Mouse (Mus musculus): ENCODE results near the gene Bbs5. TPM values are rescaled to one million over a fixed set of nuclear protein-coding genes. Genes with fewer than 3 reads are reported as not detected.
A peak's percentile ranks its signal among the peaks of the same experiment; 100 is the strongest.

Bbs5 gene
- polyA plus RNA-seq, 1 experiment: 1.7 TPM

DNA sequence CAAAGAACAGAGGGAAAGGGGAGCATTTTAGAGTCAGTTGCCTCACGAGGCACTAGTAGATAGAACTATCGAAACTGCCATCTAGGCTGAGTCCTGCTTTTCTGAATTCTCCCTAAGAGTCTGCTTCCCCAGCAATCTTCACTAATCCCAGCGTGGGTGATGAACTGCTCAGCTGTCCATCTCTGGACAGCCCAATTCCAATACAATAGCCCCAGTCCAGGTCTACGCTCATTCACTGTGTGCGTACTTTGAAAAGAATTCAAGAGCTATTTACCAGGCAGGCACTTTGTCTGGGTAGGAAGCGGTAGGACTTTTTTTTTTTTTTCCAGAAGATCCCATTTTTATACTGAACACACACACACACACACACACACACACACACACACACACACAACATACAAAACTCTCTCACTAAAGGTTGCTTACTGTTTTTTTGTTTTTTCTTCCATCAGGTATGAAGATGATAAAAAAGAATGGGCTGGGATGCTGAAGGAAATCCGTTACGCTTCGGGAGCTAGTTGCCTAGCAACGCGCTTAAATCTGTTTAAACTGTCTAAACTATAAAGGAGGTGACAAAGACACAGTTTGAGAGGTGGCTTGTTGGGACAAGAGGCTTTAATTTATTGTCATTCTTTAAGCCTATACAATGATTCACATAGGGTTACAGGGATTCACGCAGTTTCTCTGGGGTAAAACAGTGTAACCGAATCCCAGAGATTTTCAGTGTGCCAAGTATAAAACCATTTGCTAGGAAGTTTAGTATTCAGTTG, 36.2 kb downstream of the Bbs5 start:
- H3K36me3 ChIP-seq (ENCODE audit: control insufficient read depth, insufficient read depth, low read length): no peaks in the 10 kb centered on the region; the same call in 1 of the 2 replicates
- H3K27me3 ChIP-seq (replicated peaks; ENCODE audit: control insufficient read depth, insufficient read depth, low read length): no peaks in the 10 kb centered on the region
- DNase-seq: no peak
- H3K4me3 ChIP-seq (ENCODE audit: insufficient read depth, low read depth, low read length): no peak overlapping the region
- H3K27ac ChIP-seq (ENCODE audit: insufficient read depth, low read depth, low read length): no peak overlapping the region
- 90% methylated on average over 13 of the region's 13 CpGs for WGBS
- TF ChIP-seq POLR2A (IDR thresholded peaks at IDR 0.05; ENCODE audit: low read depth, low read length) (no peak), CTCF (conservative IDR thresholded peaks at IDR 0.05; ENCODE audit: insufficient read depth, insufficient read length, low read depth, low read length) (no peak)
- H3K4me1 ChIP-seq (ENCODE audit: control insufficient read depth, insufficient read depth, low read length): no peaks in the 10 kb centered on the region

GRCm38 (mm10) chr2:69684488-69684887, 37.5 kb downstream of the Bbs5 start:
- TF ChIP-seq CTCF (conservative IDR thresholded peaks at IDR 0.05; ENCODE audit: insufficient read depth, insufficient read length, low read depth, low read length): no peak
- TF ChIP-seq POLR2A (IDR thresholded peaks at IDR 0.05; ENCODE audit: low read depth, low read length): no peak
- 91% methylated on average over 3 of the region's 3 CpGs for WGBS
- no peak overlapping the region for H3K27ac ChIP-seq (ENCODE audit: insufficient read depth, low read depth, low read length)

GRCm38 (mm10) chr2:69690214-69690613, 43.2 kb downstream of the Bbs5 start:
- Histone ChIP-seq H3K4me1 (ENCODE audit: control insufficient read depth, insufficient read depth, low read length) (no peaks in the 10 kb centered on the region), H3K27ac (ENCODE audit: insufficient read depth, low read depth, low read length) (no peak overlapping the region), H3K36me3 (ENCODE audit: control insufficient read depth, insufficient read depth, low read length) (peaks cover 7% of the 10 kb centered on the region), H3K4me3 (ENCODE audit: insufficient read depth, low read depth, low read length) (no peak overlapping the region), H3K27me3 (replicated peaks; ENCODE audit: control insufficient read depth, insufficient read depth, low read length) (no peaks in the 10 kb centered on the region)
- TF ChIP-seq CTCF (conservative IDR thresholded peaks at IDR 0.05; ENCODE audit: insufficient read depth, insufficient read length, low read depth, low read length) (no peak), POLR2A (IDR thresholded peaks at IDR 0.05; ENCODE audit: low read depth, low read length) (no peak)
- no peak for DNase-seq
- WGBS: 97% methylated on average over 3 of the region's 3 CpGs

More at GRCm38 (mm10) chr2:69684488-69684887, 37.5 kb downstream of the Bbs5 start:
- Histone ChIP-seq H3K4me1 (ENCODE audit: control insufficient read depth, insufficient read depth, low read length) (no peaks in the 10 kb centered on the region), H3K27me3 (replicated peaks; ENCODE audit: control insufficient read depth, insufficient read depth, low read length) (no peaks in the 10 kb centered on the region), H3K4me3 (ENCODE audit: insufficient read depth, low read depth, low read length) (no peak overlapping the region), H3K36me3 (ENCODE audit: control insufficient read depth, insufficient read depth, low read length) (peaks cover 2% of the 10 kb centered on the region; the same call in 1 of the 2 replicates)
- DNase-seq: no peak

GRCm38 (mm10) chr2:69690843-69691242, 43.9 kb downstream of the Bbs5 start:
- Histone ChIP-seq H3K27me3 (replicated peaks; ENCODE audit: control insufficient read depth, insufficient read depth, low read length) (no peaks in the 10 kb centered on the region), H3K4me1 (ENCODE audit: control insufficient read depth, insufficient read depth, low read length) (no peaks in the 10 kb centered on the region), H3K4me3 (ENCODE audit: insufficient read depth, low read depth, low read length) (no peak overlapping the region), H3K36me3 (ENCODE audit: control insufficient read depth, insufficient read depth, low read length) (peaks cover 7% of the 10 kb centered on the region), H3K27ac (ENCODE audit: insufficient read depth, low read depth, low read length) (no peak overlapping the region)
- TF ChIP-seq POLR2A (IDR thresholded peaks at IDR 0.05; ENCODE audit: low read depth, low read length): no peak
- TF ChIP-seq CTCF (conservative IDR thresholded peaks at IDR 0.05; ENCODE audit: insufficient read depth, insufficient read length, low read depth, low read length): no peak
- no peak for DNase-seq
- 91% methylated on average over 6 of the region's 6 CpGs for WGBS

DNA sequence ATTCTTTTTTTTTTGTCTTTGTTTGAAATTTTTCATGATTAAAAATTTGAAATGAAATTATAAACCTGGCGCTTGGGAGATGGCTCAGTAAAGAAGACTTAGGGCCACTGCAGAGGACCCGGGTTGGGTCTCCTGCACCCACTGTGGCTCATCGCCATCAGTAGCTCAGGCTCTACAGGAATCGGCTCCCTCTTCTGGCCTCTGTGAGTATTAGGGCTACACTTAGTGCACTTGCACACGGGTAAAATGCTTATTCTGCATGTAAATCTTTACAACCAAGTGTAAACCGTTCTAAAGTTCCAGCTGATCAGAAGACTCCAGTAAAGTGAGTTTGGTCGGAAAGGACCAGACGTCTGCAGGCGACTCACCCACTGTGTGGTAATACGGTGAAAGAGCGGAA, 46.5 kb downstream of the Bbs5 start:
- 98% methylated on average over 11 of the region's 11 CpGs for WGBS
- Histone ChIP-seq H3K27me3 (replicated peaks; ENCODE audit: control insufficient read depth, insufficient read depth, low read length) (no peaks in the 10 kb centered on the region), H3K4me1 (ENCODE audit: control insufficient read depth, insufficient read depth, low read length) (no peaks in the 10 kb centered on the region), H3K36me3 (ENCODE audit: control insufficient read depth, insufficient read depth, low read length) (peaks cover 9% of the 10 kb centered on the region), H3K27ac (ENCODE audit: insufficient read depth, low read depth, low read length) (no peak overlapping the region), H3K4me3 (ENCODE audit: insufficient read depth, low read depth, low read length) (no peak overlapping the region)
- 0 out of 2 replicates have a peak, but pooled peaks have one; percentile 25 for TF ChIP-seq CTCF (conservative IDR thresholded peaks at IDR 0.05; ENCODE audit: insufficient read depth, insufficient read length, low read depth, low read length)
- no peak for TF ChIP-seq POLR2A (IDR thresholded peaks at IDR 0.05; ENCODE audit: low read depth, low read length)
- peak; percentile 10 for DNase-seq

- H3K27ac ChIP-seq (ENCODE audit: insufficient read depth, low read depth, low read length): no peak overlapping the region
- TF ChIP-seq POLR2A (IDR thresholded peaks at IDR 0.05; ENCODE audit: low read depth, low read length) (no peak), CTCF (conservative IDR thresholded peaks at IDR 0.05; ENCODE audit: insufficient read depth, insufficient read length, low read depth, low read length) (no peak)
- H3K36me3 ChIP-seq (ENCODE audit: control insufficient read depth, insufficient read depth, low read length): peaks cover 6% of the 10 kb centered on the region
- 97% methylated on average over 8 of the region's 8 CpGs for WGBS
- no peak overlapping the region for H3K4me3 ChIP-seq (ENCODE audit: insufficient read depth, low read depth, low read length)
- H3K4me1 ChIP-seq (ENCODE audit: control insufficient read depth, insufficient read depth, low read length): no peaks in the 10 kb centered on the region
- H3K27me3 ChIP-seq (replicated peaks; ENCODE audit: control insufficient read depth, insufficient read depth, low read length): no peaks in the 10 kb centered on the region
- no peak for DNase-seq
These were observed 53.5 kb downstream of the Bbs5 start for GRCm38 (mm10) chr2:69700446-69700845.

- TF ChIP-seq POLR2A (IDR thresholded peaks at IDR 0.05; ENCODE audit: low read depth, low read length): no peak
- H3K4me1 ChIP-seq (ENCODE audit: control insufficient read depth, insufficient read depth, low read length): peaks cover 5% of the 10 kb centered on the region; the same call in 1 of the 2 replicates
- peaks cover 6% of the 10 kb centered on the region for H3K36me3 ChIP-seq (ENCODE audit: control insufficient read depth, insufficient read depth, low read length)
- H3K27me3 ChIP-seq (replicated peaks; ENCODE audit: control insufficient read depth, insufficient read depth, low read length): no peaks in the 10 kb centered on the region
- WGBS: 46% methylated on average over 14 of the region's 14 CpGs
- peak; percentile 31 for DNase-seq
- peak overlapping the region; percentile 72 for H3K27ac ChIP-seq (ENCODE audit: insufficient read depth, low read depth, low read length)
- H3K4me3 ChIP-seq (ENCODE audit: insufficient read depth, low read depth, low read length): peak overlapping the region; percentile 42; the same call in 1 of the 2 replicates
These were observed 65.2 kb downstream of the Bbs5 start for GRCm38 (mm10) chr2:69712171-69712570.
